Mouse (Mus musculus): ENCODE measurements around the gene Gpr183.

- TF ChIP-seq POLR2A (IDR thresholded peaks at IDR 0.05; ENCODE audit: borderline replicate concordance, extremely low read depth, insufficient read depth, insufficient read length, poor library complexity, severe bottlenecking) (no peak), CTCF (IDR thresholded peaks at IDR 0.05; ENCODE audit: borderline replicate concordance, extremely low read depth, insufficient read depth, insufficient read length) (no peak)
Observed at GRCm38 (mm10) chr14:121915143-121915542, 49.9 kb downstream of the Gpr183 start.

Measured in brain, embryonic 14.5 days (tissue).